Mouse (Mus musculus): ENCODE measurements around the gene Hps3. TPM values are rescaled to one million over a fixed set of nuclear protein-coding genes. Genes with fewer than 3 reads are reported as not detected.

Hps3 gene
- polyA plus RNA-seq, 1 experiment from 2014 or later: 13.6 TPM

DNA sequence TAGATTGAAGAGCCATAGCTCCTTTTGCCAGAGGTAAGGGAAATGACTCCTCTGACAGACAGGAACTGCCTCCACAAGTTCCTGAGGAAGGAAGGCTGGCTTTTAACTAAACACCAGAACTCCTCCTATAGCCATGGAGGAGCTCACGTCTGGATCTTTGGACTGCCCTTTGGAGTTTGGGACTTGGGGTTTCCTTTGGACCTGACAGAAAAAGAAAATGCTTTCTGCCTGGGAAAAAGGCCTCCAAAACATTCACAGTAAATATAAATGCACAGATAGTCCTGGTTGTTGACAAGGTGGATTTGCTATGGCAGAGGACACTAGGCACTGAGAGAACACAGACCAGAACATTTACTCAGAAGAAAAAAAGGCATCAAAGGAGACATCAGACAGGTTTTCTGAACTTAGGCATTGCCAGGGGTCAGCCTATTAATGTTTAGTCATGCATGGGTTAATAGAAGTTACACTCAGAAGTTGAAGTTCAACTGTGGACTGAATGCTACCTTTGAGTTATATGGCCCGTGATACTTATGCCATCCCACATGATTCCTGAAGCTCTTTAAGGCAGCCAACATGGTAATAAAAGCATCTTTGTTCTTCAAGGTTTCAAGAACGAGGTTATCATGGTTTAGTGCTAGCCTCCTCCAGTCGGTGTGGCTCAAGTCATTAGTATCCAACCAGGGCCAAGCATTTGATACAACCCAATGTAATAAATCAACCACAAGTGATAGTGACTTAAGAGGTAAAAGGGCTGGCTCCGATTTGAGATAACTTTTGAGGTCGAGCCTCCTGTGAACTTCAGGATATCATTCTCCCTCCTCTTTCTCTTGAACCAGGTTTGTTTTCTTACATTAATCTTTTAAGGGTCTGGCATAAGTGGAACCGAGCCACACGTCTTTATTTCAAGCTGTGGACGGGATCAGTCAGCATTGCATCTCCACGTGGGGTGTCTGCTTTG lies 1.1 kb downstream of the Hps3 start:
- Histone ChIP-seq H3K9ac (replicated peaks; ENCODE audit: low read depth, low read length) (peak overlapping the region; percentile 74), H3K27ac (ENCODE audit: low read depth, low read length) (no peak overlapping the region; the same call in 1 of the 2 replicates)
- no peak; the same call in 1 of the 2 replicates for ATAC-seq (ENCODE audit: low read depth)

DNA sequence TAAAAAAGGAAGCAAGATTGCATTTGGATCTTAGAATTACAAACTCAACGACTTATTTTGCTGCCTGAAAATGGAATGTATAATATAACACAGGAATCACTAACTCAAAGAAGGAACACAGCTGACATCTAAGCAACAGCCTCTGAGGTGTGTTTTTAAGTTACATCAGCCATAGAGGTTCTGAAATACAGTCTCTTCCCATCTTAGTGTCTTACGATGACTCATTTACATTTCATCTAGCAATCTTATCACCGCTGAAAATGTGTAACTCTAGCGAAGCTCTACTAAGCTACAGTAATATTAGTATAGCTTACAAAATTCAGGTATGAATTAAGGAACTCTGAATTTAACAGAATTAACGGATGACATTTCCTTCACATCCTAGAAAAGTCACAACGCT lies 4.3 kb downstream of the Hps3 start:
- Histone ChIP-seq H3K9ac (replicated peaks; ENCODE audit: low read depth, low read length) (no peak overlapping the region), H3K27ac (ENCODE audit: low read depth, low read length) (no peak overlapping the region), H3K27me3 (ENCODE audit: control insufficient read depth, insufficient read depth, low read length) (no peaks in the 10 kb centered on the region), H3K9me3 (ENCODE audit: control insufficient read depth, low read length) (no peaks in the 10 kb centered on the region), H3K4me1 (ENCODE audit: control insufficient read depth, insufficient read depth, low read length) (peaks cover 8% of the 10 kb centered on the region; the same call in 1 of the 2 replicates), H3K4me3 (ENCODE audit: low read depth, low read length) (no peak overlapping the region), H3K4me2 (ENCODE audit: low read depth, low read length) (no peak overlapping the region), H3K36me3 (ENCODE audit: control insufficient read depth, insufficient read depth, low read length) (peaks cover 5% of the 10 kb centered on the region; the same call in 1 of the 2 replicates)
- ATAC-seq (ENCODE audit: low read depth): no peak
- WGBS: 94% methylated on average over 6 of the region's 6 CpGs

More for the DNA sequence above, 1.1 kb downstream of the Hps3 start:
- Histone ChIP-seq H3K4me3 (ENCODE audit: low read depth, low read length) (peak overlapping the region; percentile 89), H3K36me3 (ENCODE audit: control insufficient read depth, insufficient read depth, low read length) (no peaks in the 10 kb centered on the region), H3K4me2 (ENCODE audit: low read depth, low read length) (peak overlapping the region; percentile 81), H3K4me1 (ENCODE audit: control insufficient read depth, insufficient read depth, low read length) (peaks cover 8% of the 10 kb centered on the region; the same call in 1 of the 2 replicates), H3K27me3 (ENCODE audit: control insufficient read depth, insufficient read depth, low read length) (no peaks in the 10 kb centered on the region), H3K9me3 (ENCODE audit: control insufficient read depth, low read length) (no peaks in the 10 kb centered on the region)
- WGBS: 13% methylated on average over 10 of the region's 10 CpGs

DNA sequence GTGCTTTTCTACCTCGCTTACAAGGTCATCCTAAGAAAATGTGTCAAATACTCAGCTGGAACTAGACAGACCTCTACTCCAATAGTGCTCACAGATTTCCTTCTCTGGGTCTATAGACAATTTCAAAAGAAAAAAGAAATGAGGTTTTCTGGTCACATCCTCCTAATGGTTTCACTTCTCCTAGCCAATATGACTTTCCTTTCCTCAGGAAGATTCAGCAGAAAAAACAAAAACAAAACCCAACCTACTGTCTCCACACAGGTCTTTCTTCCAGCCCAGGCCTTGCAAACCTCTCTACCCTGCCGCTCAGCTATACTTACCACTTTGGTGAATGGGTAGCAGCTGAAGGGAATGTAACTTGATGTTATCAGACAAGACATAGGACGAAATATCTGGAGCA lies 6.5 kb downstream of the Hps3 start:
- Histone ChIP-seq H3K36me3 (ENCODE audit: control insufficient read depth, insufficient read depth, low read length) (peaks cover 17% of the 10 kb centered on the region), H3K4me2 (ENCODE audit: low read depth, low read length) (no peak overlapping the region), H3K27me3 (ENCODE audit: control insufficient read depth, insufficient read depth, low read length) (no peaks in the 10 kb centered on the region), H3K4me3 (ENCODE audit: low read depth, low read length) (no peak overlapping the region), H3K9me3 (ENCODE audit: control insufficient read depth, low read length) (no peaks in the 10 kb centered on the region), H3K27ac (ENCODE audit: low read depth, low read length) (no peak overlapping the region), H3K9ac (replicated peaks; ENCODE audit: low read depth, low read length) (no peak overlapping the region), H3K4me1 (ENCODE audit: control insufficient read depth, insufficient read depth, low read length) (no peaks in the 10 kb centered on the region)
- ATAC-seq (ENCODE audit: low read depth): no peak
- 93% methylated on average over 3 of the region's 3 CpGs for WGBS

DNA sequence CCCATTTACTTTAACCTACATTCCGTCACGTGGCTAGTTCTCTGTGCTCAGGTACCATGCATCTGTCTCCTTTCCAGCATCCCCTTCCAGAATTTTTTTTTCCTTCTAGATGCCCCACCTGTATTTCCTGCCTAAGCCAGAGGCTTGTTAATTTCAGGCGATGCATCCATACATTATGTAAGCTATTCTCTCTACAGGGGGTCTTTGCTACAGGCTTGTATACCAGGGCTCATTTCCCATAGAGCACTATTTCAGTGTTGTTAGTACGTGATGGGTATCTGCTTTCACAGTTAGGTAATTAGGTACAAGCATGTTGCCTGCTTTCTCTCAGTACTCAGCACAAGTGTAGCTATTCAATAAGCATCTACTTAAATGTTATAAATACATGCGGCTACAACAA lies 7.3 kb downstream of the Hps3 start:
- no peaks in the 10 kb centered on the region for H3K4me1 ChIP-seq (ENCODE audit: control insufficient read depth, insufficient read depth, low read length)
- no peak overlapping the region for H3K4me3 ChIP-seq (ENCODE audit: low read depth, low read length)
- no peaks in the 10 kb centered on the region for H3K9me3 ChIP-seq (ENCODE audit: control insufficient read depth, low read length)
- peaks cover 17% of the 10 kb centered on the region for H3K36me3 ChIP-seq (ENCODE audit: control insufficient read depth, insufficient read depth, low read length)
- no peak for ATAC-seq (ENCODE audit: low read depth)
- no peak overlapping the region for H3K27ac ChIP-seq (ENCODE audit: low read depth, low read length)
- 84% methylated on average over 5 of the region's 5 CpGs for WGBS
- no peak overlapping the region for H3K4me2 ChIP-seq (ENCODE audit: low read depth, low read length)
- no peaks in the 10 kb centered on the region for H3K27me3 ChIP-seq (ENCODE audit: control insufficient read depth, insufficient read depth, low read length)
- H3K9ac ChIP-seq (replicated peaks; ENCODE audit: low read depth, low read length): no peak overlapping the region

DNA sequence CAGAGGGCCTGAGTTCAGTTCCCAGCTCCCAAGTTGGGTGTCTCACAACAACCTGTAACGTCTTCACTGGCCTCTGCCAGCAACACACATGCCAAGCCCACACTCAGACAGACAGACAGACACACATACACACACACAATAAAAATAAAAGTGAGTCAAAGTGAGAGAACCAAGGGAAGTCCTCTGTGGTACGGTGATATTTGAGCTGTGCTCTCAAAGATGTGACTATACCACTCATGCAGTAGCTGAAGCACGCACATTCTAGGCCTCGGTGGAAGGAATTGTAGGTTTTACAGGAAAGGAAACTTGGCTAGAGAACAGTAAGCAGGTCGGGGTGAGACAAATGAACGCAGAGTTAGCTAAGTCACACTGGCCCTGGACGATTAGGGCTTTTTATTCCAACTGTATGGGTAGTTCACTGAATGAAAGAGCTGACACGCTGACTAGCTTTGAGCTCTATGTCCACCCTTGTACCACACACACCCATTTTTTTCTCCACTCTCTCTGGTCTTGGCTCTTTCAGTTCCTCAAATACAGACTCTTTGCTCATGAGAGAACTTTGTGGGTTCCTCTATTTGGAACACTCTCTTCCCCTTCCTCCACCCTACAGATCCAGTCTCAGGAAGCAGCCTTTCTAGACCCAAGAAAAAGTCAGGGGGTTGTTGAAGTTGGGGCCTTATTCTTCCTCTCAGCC lies 8.0 kb downstream of the Hps3 start:
- Histone ChIP-seq H3K4me3 (ENCODE audit: low read depth, low read length) (no peak overlapping the region), H3K9me3 (ENCODE audit: control insufficient read depth, low read length) (no peaks in the 10 kb centered on the region), H3K36me3 (ENCODE audit: control insufficient read depth, insufficient read depth, low read length) (peaks cover 21% of the 10 kb centered on the region), H3K9ac (replicated peaks; ENCODE audit: low read depth, low read length) (no peak overlapping the region), H3K4me1 (ENCODE audit: control insufficient read depth, insufficient read depth, low read length) (no peaks in the 10 kb centered on the region), H3K27me3 (ENCODE audit: control insufficient read depth, insufficient read depth, low read length) (no peaks in the 10 kb centered on the region), H3K4me2 (ENCODE audit: low read depth, low read length) (no peak overlapping the region), H3K27ac (ENCODE audit: low read depth, low read length) (no peak overlapping the region)
- 91% methylated on average over 8 of the region's 8 CpGs for WGBS
- no peak for ATAC-seq (ENCODE audit: low read depth)

DNA sequence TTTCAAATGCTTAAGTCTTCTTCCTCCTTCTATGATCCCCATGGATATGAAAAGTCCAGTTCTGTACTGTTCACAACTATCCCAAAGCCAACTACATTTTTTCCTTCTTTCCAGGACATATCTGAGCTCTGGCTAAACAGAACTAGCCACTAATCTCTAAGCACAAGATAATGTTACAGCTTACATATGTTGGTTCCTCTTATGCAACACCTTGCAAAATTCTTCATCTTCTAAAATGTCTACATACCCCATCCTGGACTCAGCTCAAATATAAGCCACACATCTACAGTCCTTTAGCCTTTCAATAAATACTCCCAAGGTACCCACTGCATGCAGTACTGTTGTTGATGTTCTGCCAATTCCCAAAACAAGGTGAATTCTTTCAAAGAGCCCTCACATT lies 8.6 kb downstream of the Hps3 start:
- peaks cover 22% of the 10 kb centered on the region for H3K36me3 ChIP-seq (ENCODE audit: control insufficient read depth, insufficient read depth, low read length)
- no peaks in the 10 kb centered on the region for H3K4me1 ChIP-seq (ENCODE audit: control insufficient read depth, insufficient read depth, low read length)
- no peak overlapping the region for H3K9ac ChIP-seq (replicated peaks; ENCODE audit: low read depth, low read length)
- no peak overlapping the region for H3K4me2 ChIP-seq (ENCODE audit: low read depth, low read length)
- ATAC-seq (ENCODE audit: low read depth): no peak
- no peaks in the 10 kb centered on the region for H3K9me3 ChIP-seq (ENCODE audit: control insufficient read depth, low read length)
- H3K27me3 ChIP-seq (ENCODE audit: control insufficient read depth, insufficient read depth, low read length): no peaks in the 10 kb centered on the region
- no peak overlapping the region for H3K4me3 ChIP-seq (ENCODE audit: low read depth, low read length)
- no peak overlapping the region for H3K27ac ChIP-seq (ENCODE audit: low read depth, low read length)

DNA sequence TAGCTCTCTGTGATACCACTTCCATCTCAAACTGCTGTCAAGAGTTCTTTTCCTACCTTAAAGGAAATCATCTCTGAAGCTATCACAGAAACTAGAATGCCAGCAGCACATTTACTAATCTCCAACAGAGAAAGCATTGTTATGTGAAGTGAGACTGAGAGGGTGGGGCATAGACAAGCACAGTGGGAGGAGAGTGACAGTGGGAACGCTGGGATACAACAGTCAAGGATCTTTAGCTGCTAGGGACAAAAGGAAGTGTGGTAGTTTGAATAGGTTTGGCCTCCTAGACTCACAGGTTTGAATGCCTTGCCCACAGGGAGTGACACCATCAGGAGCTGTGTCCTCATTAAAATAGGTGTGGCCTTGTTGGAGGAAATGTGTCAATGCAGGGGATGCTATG lies 11.3 kb downstream of the Hps3 start:
- H3K27me3 ChIP-seq (ENCODE audit: control insufficient read depth, insufficient read depth, low read length): no peaks in the 10 kb centered on the region
- H3K9ac ChIP-seq (replicated peaks; ENCODE audit: low read depth, low read length): no peak overlapping the region
- H3K36me3 ChIP-seq (ENCODE audit: control insufficient read depth, insufficient read depth, low read length): peaks cover 23% of the 10 kb centered on the region
- no peaks in the 10 kb centered on the region for H3K9me3 ChIP-seq (ENCODE audit: control insufficient read depth, low read length)
- H3K27ac ChIP-seq (ENCODE audit: low read depth, low read length): no peak overlapping the region
- ATAC-seq (ENCODE audit: low read depth): no peak
- no peaks in the 10 kb centered on the region for H3K4me1 ChIP-seq (ENCODE audit: control insufficient read depth, insufficient read depth, low read length)
- no peak overlapping the region for H3K4me3 ChIP-seq (ENCODE audit: low read depth, low read length)
- 58% methylated on average over 1 of the region's 1 CpGs for WGBS
- H3K4me2 ChIP-seq (ENCODE audit: low read depth, low read length): no peak overlapping the region

DNA sequence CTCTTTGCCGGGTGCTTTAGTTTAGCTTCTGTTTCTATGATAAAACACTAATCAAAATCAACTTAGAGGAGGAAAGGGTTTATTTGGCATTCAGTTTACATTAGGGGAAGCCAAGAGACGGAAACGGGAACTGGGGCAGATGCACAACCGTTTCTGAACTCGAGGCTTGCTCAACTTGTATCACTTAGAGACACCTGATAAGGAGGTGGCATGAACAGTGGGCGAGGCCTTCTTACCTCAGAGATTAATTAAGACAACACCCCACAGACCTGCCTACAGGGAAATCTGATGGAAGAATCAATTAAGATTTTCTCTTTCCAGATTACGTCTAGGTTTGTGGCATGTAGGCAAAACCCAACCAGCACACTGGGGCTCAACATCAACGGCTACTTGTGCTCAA lies 17.0 kb downstream of the Hps3 start:
- Histone ChIP-seq H3K9me3 (ENCODE audit: control insufficient read depth, low read length) (no peaks in the 10 kb centered on the region), H3K27me3 (ENCODE audit: control insufficient read depth, insufficient read depth, low read length) (no peaks in the 10 kb centered on the region), H3K36me3 (ENCODE audit: control insufficient read depth, insufficient read depth, low read length) (peaks cover 21% of the 10 kb centered on the region; the same call in 1 of the 2 replicates), H3K4me2 (ENCODE audit: low read depth, low read length) (no peak overlapping the region), H3K4me1 (ENCODE audit: control insufficient read depth, insufficient read depth, low read length) (no peaks in the 10 kb centered on the region), H3K9ac (replicated peaks; ENCODE audit: low read depth, low read length) (no peak overlapping the region), H3K4me3 (ENCODE audit: low read depth, low read length) (no peak overlapping the region), H3K27ac (ENCODE audit: low read depth, low read length) (no peak overlapping the region)
- 93% methylated on average over 8 of the region's 8 CpGs for WGBS
- ATAC-seq (ENCODE audit: low read depth): no peak

DNA sequence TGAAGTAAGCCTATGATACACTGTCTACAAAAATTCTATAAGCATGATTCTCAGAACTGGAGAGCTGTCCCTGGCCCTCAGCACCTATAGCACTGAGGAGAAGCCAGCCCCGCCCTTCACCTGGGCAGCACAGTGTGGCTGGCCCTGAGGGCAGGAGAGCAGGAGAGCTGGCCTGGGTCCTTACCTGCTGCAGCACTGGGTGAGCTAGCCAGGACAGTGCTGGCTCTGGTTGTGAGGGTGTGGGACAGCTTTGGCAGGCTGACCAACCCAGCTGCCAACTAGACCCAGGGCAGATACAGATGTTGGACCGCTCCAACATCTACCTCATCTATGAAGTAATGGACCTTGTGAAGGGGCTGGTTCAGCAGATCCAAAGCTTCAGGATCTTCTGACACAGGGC lies 20.7 kb downstream of the Hps3 start:
- Histone ChIP-seq H3K36me3 (ENCODE audit: control insufficient read depth, insufficient read depth, low read length) (peaks cover 23% of the 10 kb centered on the region), H3K9me3 (ENCODE audit: control insufficient read depth, low read length) (no peaks in the 10 kb centered on the region), H3K27me3 (ENCODE audit: control insufficient read depth, insufficient read depth, low read length) (no peaks in the 10 kb centered on the region), H3K4me1 (ENCODE audit: control insufficient read depth, insufficient read depth, low read length) (no peaks in the 10 kb centered on the region), H3K9ac (replicated peaks; ENCODE audit: low read depth, low read length) (no peak overlapping the region), H3K4me3 (ENCODE audit: low read depth, low read length) (no peak overlapping the region), H3K4me2 (ENCODE audit: low read depth, low read length) (no peak overlapping the region), H3K27ac (ENCODE audit: low read depth, low read length) (no peak overlapping the region)
- WGBS: 93% methylated on average over 2 of the region's 2 CpGs
- no peak for ATAC-seq (ENCODE audit: low read depth)

All from neural tube, embryonic 14.5 days (tissue).